Comparison of ENCODE assay signal across 9 mouse cellular contexts in the genomic region with DNA sequence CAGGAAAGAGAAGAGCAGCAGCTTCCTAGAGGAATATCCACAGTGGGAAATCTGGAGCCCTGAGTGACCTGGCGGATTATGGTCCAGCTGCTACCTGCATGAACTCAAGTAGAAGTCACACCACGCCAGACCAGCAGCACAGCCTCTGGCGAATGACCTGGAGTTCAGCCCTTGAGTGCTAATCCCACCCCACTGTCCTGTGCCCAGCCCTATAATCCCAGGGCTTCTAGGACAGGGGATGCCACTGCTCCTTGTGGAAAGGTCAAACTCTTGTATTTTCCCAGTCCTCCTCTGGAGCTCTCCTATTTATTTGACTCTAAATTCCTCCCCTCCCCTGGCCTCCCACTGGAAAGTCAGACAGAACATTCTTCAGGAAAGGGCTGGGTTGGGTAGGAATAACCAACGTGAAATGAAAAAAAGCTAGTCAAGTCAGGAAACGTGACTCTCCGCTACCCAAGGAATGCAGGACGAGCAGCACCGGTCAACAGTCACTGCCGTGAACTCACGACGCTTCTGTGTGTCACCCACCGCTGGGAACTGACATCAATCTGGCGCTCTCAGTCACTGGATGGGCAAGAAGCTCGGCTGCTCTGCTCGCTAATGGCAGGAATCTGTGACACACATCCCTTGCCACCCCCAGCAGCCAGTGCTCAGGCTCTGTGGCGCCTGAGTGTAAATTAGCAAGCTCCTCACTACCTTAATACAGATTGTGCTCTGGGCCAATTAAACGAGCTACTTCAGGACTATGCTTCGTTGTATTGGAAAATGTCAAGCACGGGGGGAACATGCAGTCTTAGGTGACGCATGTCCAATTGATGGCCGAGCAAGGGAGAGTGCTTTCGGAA. TPM values are rescaled to one million over a fixed set of nuclear protein-coding genes. Genes with fewer than 3 reads are reported as not detected.
A peak's percentile ranks its signal among the peaks of the same experiment; 100 is the strongest.
DNase-seq lines count a peak whose midpoint lies in the region; ATAC-seq and TF ChIP-seq lines count a peak whose summit lies in the region.
"Had no signal": no experiment of that assay in that cellular context is flagged by ENCODE, and none has a peak within 500 bp of the region (broad histone marks: within the 10 kb centered on the region; RNA-seq: fewer than 3 reads in every experiment).

No protein-coding gene starts in this region.

- peaks cover 10% of the 10 kb centered on the region for H3K4me1 ChIP-seq in cortical plate, adult 2 months (ENCODE audit: control insufficient read depth, insufficient read depth, low read length)
- H3K4me1 ChIP-seq in hindbrain, embryonic 12.5 days, result peaks cover 22% of the 10 kb centered on the region
- peaks cover 20% of the 10 kb centered on the region for H3K4me1 ChIP-seq in limb, embryonic 15.5 days

- no peak for TF ChIP-seq CTCF in cortical plate, adult 2 months (IDR thresholded peaks at IDR 0.05; ENCODE audit: extremely low read depth, insufficient read depth, low read length)

- H3K9me3 ChIP-seq in hindbrain, embryonic 12.5 days (replicated peaks), result no peaks in the 10 kb centered on the region
- no peaks in the 10 kb centered on the region for H3K9me3 ChIP-seq in limb, embryonic 15.5 days
- H3K9me3 ChIP-seq: liver, embryonic 15.5 days had no signal

- WGBS in hindbrain, embryonic 12.5 days, result 32% methylated on average over 22 of the region's 22 CpGs
- WGBS in limb, embryonic 15.5 days, result 16% methylated on average over 22 of the region's 22 CpGs

- peak; percentile 69 for ATAC-seq in hindbrain, embryonic 12.5 days (ENCODE audit: low FRiP score)
- no peak for ATAC-seq in limb, embryonic 15.5 days (ENCODE audit: insufficient number of reproducible peaks, low FRiP score, low TSS enrichment, low read depth)

- no peak overlapping the region for H3K9ac ChIP-seq in hindbrain, embryonic 12.5 days
- no peak overlapping the region for H3K9ac ChIP-seq in limb, embryonic 15.5 days
- H3K9ac ChIP-seq: liver, embryonic 15.5 days had no signal

- intact Hi-C loops in left cerebral cortex, postnatal 25 days (cut with DNase I), result no loop called here

- peak; percentile 34 for DNase-seq in adrenal gland, postnatal 10 days
- no peak for DNase-seq in adrenal gland, postnatal 25 days
- DNase-seq in frontal cortex, postnatal 10 days (ENCODE audit: low spot score in 2 of 2), result no peak
- no peak for DNase-seq in layer of hippocampus, adult 18-20 months (ENCODE audit: low spot score in 2 of 2)
- DNase-seq in left cerebral cortex, postnatal 25 days (ENCODE audit: low spot score in 2 of 2), result no peak

- TF ChIP-seq POLR2A in cortical plate, adult 2 months (IDR thresholded peaks at IDR 0.05; ENCODE audit: extremely low read depth, insufficient read depth, low read length), result no peak

- no peak overlapping the region for H3K4me3 ChIP-seq in cortical plate, adult 2 months (ENCODE audit: insufficient read depth, low read length)
- no peak overlapping the region for H3K4me3 ChIP-seq in hindbrain, embryonic 12.5 days
- H3K4me3 ChIP-seq in limb, embryonic 15.5 days, result no peak overlapping the region
- H3K4me3 ChIP-seq: liver, embryonic 15.5 days had no signal

- H3K27me3 ChIP-seq in hindbrain, embryonic 12.5 days, result no peaks in the 10 kb centered on the region
- H3K27me3 ChIP-seq in limb, embryonic 15.5 days, result no peaks in the 10 kb centered on the region
- H3K27me3 ChIP-seq: liver, embryonic 15.5 days had no signal

- H3K4me2 ChIP-seq in hindbrain, embryonic 12.5 days (replicated peaks), result peak overlapping the region; percentile 34
- peak overlapping the region; percentile 29; the same call in 1 of the 2 replicates for H3K4me2 ChIP-seq in limb, embryonic 15.5 days
- H3K4me2 ChIP-seq: liver, embryonic 15.5 days had no signal

- H3K36me3 ChIP-seq in hindbrain, embryonic 12.5 days, result 0 out of 2 replicates have a peak, but pooled peaks cover 6% of the 10 kb centered on the region
- peaks cover 14% of the 10 kb centered on the region; the same call in 1 of the 2 replicates for H3K36me3 ChIP-seq in limb, embryonic 15.5 days

- H3K27ac ChIP-seq in cortical plate, adult 2 months (ENCODE audit: insufficient read depth, low read length), result peak overlapping the region; percentile 27
- peak overlapping the region; percentile 76 for H3K27ac ChIP-seq in hindbrain, embryonic 12.5 days
- peak overlapping the region; percentile 14; the same call in 1 of the 2 replicates for H3K27ac ChIP-seq in limb, embryonic 15.5 days
- H3K27ac ChIP-seq: liver, embryonic 15.5 days had no signal

RNA-seq across cellular contexts. Expression of a gene that starts 8.5 kb away (rescaled TPM):
- 10 to 100 TPM; 40.4 to 53.6 TPM for total RNA-seq in adrenal gland, postnatal 10 days (2021)
- 62.5 and 83.8 TPM in 2 replicates for total RNA-seq in adrenal gland, postnatal 25 days (2021)
- polyA plus RNA-seq in cortical plate, adult 2 months (2012; rRNA removed), result 178 and 196 TPM in 2 replicates
- polyA plus RNA-seq in hindbrain, embryonic 12.5 days (2016; fragmentation: Nextera tagmentation; extraction: Ambion mirVana), result 6.9 and 7.0 TPM in 2 replicates
- 4.8 and 5.2 TPM in 2 replicates for polyA plus RNA-seq in limb, embryonic 15.5 days (2015; fragmentation: Nextera tagmentation; extraction: Ambion mirVana)
- 100 to 1,000 TPM; 315 to 325 TPM for total RNA-seq in layer of hippocampus, adult 18-20 months (2021)
- total RNA-seq in left cerebral cortex, postnatal 25 days (2021), result 100 to 1,000 TPM; 275 to 292 TPM

Comparison
In these comparisons a context has a peak if more than half of its experiments do, and no peak if none do; other contexts are left out.
1. H3K27ac ChIP-seq: peak in every context shown above with its lines; median percentile 76 in hindbrain, embryonic 12.5 days; 27 in cortical plate, adult 2 months; 14 in limb, embryonic 15.5 days.